Mouse (Mus musculus) intestine, embryonic 14.5 days (tissue): Measurements from ENCODE around the gene Rap1gap2. TPM values are rescaled to one million over a fixed set of nuclear protein-coding genes. Genes with fewer than 3 reads are reported as not detected.

Source experiments
- ATAC-seq: fragments of 200-750 bp; cut with Nextera tagmentation; replicated peaks from 2 replicates; pipeline ENCODE4 v1.8.0; 2017; ENCODE audit warnings: low read depth, moderate number of reproducible peaks, moderate TSS enrichment, moderate library complexity; ENCODE audit not compliant: low FRiP score, low TSS enrichment
- DNase-seq: peaks from one replicate; pipeline ENCODE4 v3.0.0-alpha.2; 2018; ENCODE audit warnings: low spot score
- H3K27ac ChIP-seq: fragments of 300-500 bp; sonication (generic); 2 replicates; pipeline ENCODE4 v1.5.1; 2014; ENCODE audit warnings: low read depth, mild to moderate bottlenecking, control low read depth
- H3K27me3 ChIP-seq: fragments of 300-500 bp; sonication (generic); replicated peaks from 2 replicates; pipeline ENCODE4 v1.6.1; 2014; ENCODE audit warnings: low read length, control low read depth; ENCODE audit not compliant: control insufficient read depth, insufficient read depth
- H3K36me3 ChIP-seq: fragments of 300-500 bp; sonication (generic); 2 replicates; pipeline ENCODE4 v1.6.1; 2014; ENCODE audit warnings: low read length, control low read depth; ENCODE audit not compliant: control insufficient read depth, insufficient read depth
- H3K4me1 ChIP-seq: fragments of 300-500 bp; sonication (generic); replicated peaks from 2 replicates; pipeline ENCODE4 v1.6.1; 2014; ENCODE audit warnings: low read length, control low read depth, mixed read lengths; ENCODE audit not compliant: control insufficient read depth, insufficient read depth
- H3K4me2 ChIP-seq: fragments of 300-500 bp; sonication (generic); 2 replicates; pipeline ENCODE4 v1.6.1; 2014; ENCODE audit warnings: low read length
- H3K4me3 ChIP-seq: fragments of 300-500 bp; sonication (generic); 2 replicates; pipeline ENCODE4 v1.5.1; 2014; ENCODE audit warnings: low read depth, low read length, control low read depth, mixed read lengths
- H3K9ac ChIP-seq: fragments of 300-500 bp; sonication (generic); 2 replicates; pipeline ENCODE4 v1.6.1; 2014; ENCODE audit warnings: mild to moderate bottlenecking, low read length
- H3K9me3 ChIP-seq: fragments of 300-500 bp; sonication (generic); 2 replicates; pipeline ENCODE4 v1.6.1; 2016; ENCODE audit warnings: low read length, control low read depth; ENCODE audit not compliant: control insufficient read depth
- WGBS: fragments of 180-500 bp; shearing (Covaris S2); extraction: QIAGEN DNeasy Blood & Tissue Kit; methylation state at CpG from one replicate; pipeline ENCODE4 v1.1.7; 2014; 5-methylcytosine and 5-hydroxymethylcytosine counted together
- polyA plus RNA-seq: library from polyadenylated mRNA; unstranded; fragments of >200 nt; fragmentation: Nextera tagmentation; extraction: Ambion mirVana; gene quantifications from 2 replicates; pipeline ENCODE4 v1.2.1, GENCODE M21; 2014

The Rap1gap2 gene
- polyA plus RNA-seq, 1 experiment from 2014 or later = 11.6 TPM

GRCm38 (mm10) chr11:74501061-74501460 is 109.7 kb downstream of the Rap1gap2 start:
- WGBS = 65% methylated on average over 3 of the region's 3 CpGs
- H3K36me3 ChIP-seq = no peaks in the 10 kb centered on the region
- no peaks in the 10 kb centered on the region for H3K9me3 ChIP-seq
- no peaks in the 10 kb centered on the region for H3K4me1 ChIP-seq
- H3K4me3 ChIP-seq = no peak overlapping the region
- H3K4me2 ChIP-seq = no peak overlapping the region
- no peak overlapping the region for H3K9ac ChIP-seq
- H3K27me3 ChIP-seq = no peaks in the 10 kb centered on the region
- H3K27ac ChIP-seq = no peak overlapping the region
- DNase-seq (no peak), ATAC-seq (no peak)

GRCm38 (mm10) chr11:74499521-74500099 is 111.1 kb downstream of the Rap1gap2 start:
- no peaks in the 10 kb centered on the region for H3K4me1 ChIP-seq
- H3K27ac ChIP-seq = no peak overlapping the region
- H3K27me3 ChIP-seq = no peaks in the 10 kb centered on the region
- H3K4me2 ChIP-seq = no peak overlapping the region
- no peaks in the 10 kb centered on the region for H3K36me3 ChIP-seq
- no peak overlapping the region for H3K9ac ChIP-seq
- no peak overlapping the region for H3K4me3 ChIP-seq
- no peak for ATAC-seq
- WGBS = 46% methylated on average over 8 of the region's 8 CpGs
- no peaks in the 10 kb centered on the region for H3K9me3 ChIP-seq
- no peak for DNase-seq

- Histone ChIP-seq H3K36me3 (no peaks in the 10 kb centered on the region), H3K27me3 (no peaks in the 10 kb centered on the region), H3K4me2 (no peak overlapping the region), H3K27ac (no peak overlapping the region), H3K9me3 (no peaks in the 10 kb centered on the region), H3K4me3 (no peak overlapping the region), H3K4me1 (no peaks in the 10 kb centered on the region), H3K9ac (no peak overlapping the region)
- DNase-seq = no peak
- 43% methylated on average over 3 of the region's 3 CpGs for WGBS
- ATAC-seq = no peak
Measured at GRCm38 (mm10) chr11:74499058-74499457, 111.7 kb downstream of the Rap1gap2 start.

GRCm38 (mm10) chr11:74496581-74496980 is 114.1 kb downstream of the Rap1gap2 start:
- Histone ChIP-seq H3K27ac (no peak overlapping the region), H3K27me3 (no peaks in the 10 kb centered on the region), H3K4me1 (peaks cover 6% of the 10 kb centered on the region), H3K9ac (no peak overlapping the region), H3K4me2 (no peak overlapping the region), H3K36me3 (no peaks in the 10 kb centered on the region), H3K9me3 (no peaks in the 10 kb centered on the region), H3K4me3 (no peak overlapping the region)
- DNase-seq (no peak), ATAC-seq (no peak)
- WGBS = 91% methylated on average over 3 of the region's 3 CpGs

- H3K9ac ChIP-seq = no peak overlapping the region
Measured at GRCm38 (mm10) chr11:74493936-74494335, 116.8 kb downstream of the Rap1gap2 start.

GRCm38 (mm10) chr11:74493172-74493862 is 117.4 kb downstream of the Rap1gap2 start:
- Histone ChIP-seq H3K9ac (no peak overlapping the region), H3K9me3 (no peaks in the 10 kb centered on the region), H3K4me3 (no peak overlapping the region), H3K4me1 (peaks cover 6% of the 10 kb centered on the region), H3K27ac (0 out of 2 replicates have a peak overlapping the region, but pooled peaks have one; percentile 18), H3K4me2 (no peak overlapping the region), H3K36me3 (no peaks in the 10 kb centered on the region), H3K27me3 (no peaks in the 10 kb centered on the region)
- 56% methylated on average over 11 of the region's 11 CpGs for WGBS
- DNase-seq (no peak), ATAC-seq (no peak)

More at GRCm38 (mm10) chr11:74493936-74494335, 116.8 kb downstream of the Rap1gap2 start:
- 58% methylated on average over 8 of the region's 8 CpGs for WGBS
- no peaks in the 10 kb centered on the region for H3K36me3 ChIP-seq
- ATAC-seq (no peak), DNase-seq (no peak)
- no peak overlapping the region for H3K4me3 ChIP-seq
- no peak overlapping the region for H3K4me2 ChIP-seq
- H3K27ac ChIP-seq = no peak overlapping the region
- no peaks in the 10 kb centered on the region for H3K9me3 ChIP-seq
- H3K27me3 ChIP-seq = no peaks in the 10 kb centered on the region
- H3K4me1 ChIP-seq = peaks cover 6% of the 10 kb centered on the region

- Histone ChIP-seq H3K36me3 (no peaks in the 10 kb centered on the region), H3K4me2 (no peak overlapping the region), H3K4me3 (no peak overlapping the region), H3K27ac (no peak overlapping the region), H3K9me3 (no peaks in the 10 kb centered on the region), H3K27me3 (no peaks in the 10 kb centered on the region), H3K9ac (no peak overlapping the region), H3K4me1 (peaks cover 6% of the 10 kb centered on the region)
- ATAC-seq = no peak
- DNase-seq = no peak
- WGBS = 91% methylated on average over 4 of the region's 4 CpGs
Measured at GRCm38 (mm10) chr11:74491130-74491529, 119.6 kb downstream of the Rap1gap2 start.

GRCm38 (mm10) chr11:74489239-74489638 is 121.5 kb downstream of the Rap1gap2 start:
- DNase-seq (no peak), ATAC-seq (no peak)
- 59% methylated on average over 5 of the region's 5 CpGs for WGBS
- Histone ChIP-seq H3K9ac (no peak overlapping the region), H3K4me2 (no peak overlapping the region), H3K36me3 (no peaks in the 10 kb centered on the region), H3K27me3 (no peaks in the 10 kb centered on the region), H3K27ac (0 out of 2 replicates have a peak overlapping the region, but pooled peaks have one; percentile 0), H3K9me3 (no peaks in the 10 kb centered on the region), H3K4me1 (peaks cover 6% of the 10 kb centered on the region), H3K4me3 (no peak overlapping the region)

- Histone ChIP-seq H3K9me3 (no peaks in the 10 kb centered on the region), H3K36me3 (no peaks in the 10 kb centered on the region), H3K27ac (peak overlapping the region; percentile 51; the same call in 1 of the 2 replicates), H3K4me3 (no peak overlapping the region), H3K9ac (no peak overlapping the region), H3K4me1 (no peaks in the 10 kb centered on the region; the same call in 1 of the 2 replicates), H3K27me3 (no peaks in the 10 kb centered on the region), H3K4me2 (no peak overlapping the region)
- peak; percentile 82 for ATAC-seq
- WGBS = 38% methylated on average over 3 of the region's 3 CpGs
- no peak for DNase-seq
Measured at GRCm38 (mm10) chr11:74487952-74488351, 122.8 kb downstream of the Rap1gap2 start.
